ENCODE assay signal across 19 mouse cellular contexts in genomic region chr2:82572099-82572498, GRCm38 (mm10).
DNase-seq lines count a peak whose midpoint lies in the region; ATAC-seq and TF ChIP-seq lines count a peak whose summit lies in the region.
"Had no signal": no experiment of that assay in that cellular context is flagged by ENCODE, and none has a peak within 500 bp of the region (broad histone marks: within the 10 kb centered on the region; RNA-seq: fewer than 3 reads in every experiment).

No protein-coding gene starts in this region.

- intact Hi-C loops in heart, postnatal 36 days (cut with DNase I) = no loop called here

- 43% methylated on average over 2 of the region's 2 CpGs for WGBS in heart, postnatal 0 days
- WGBS in midbrain, postnatal 0 days = 83% methylated on average over 2 of the region's 2 CpGs
- WGBS in midbrain, embryonic 16.5 days = 79% methylated on average over 2 of the region's 2 CpGs
- WGBS in forebrain, embryonic 14.5 days = 88% methylated on average over 2 of the region's 2 CpGs

- no peak for TF ChIP-seq CTCF in heart, postnatal 0 days (IDR thresholded peaks at IDR 0.05; ENCODE audit: low read depth)
- TF ChIP-seq CTCF in midbrain, postnatal 0 days (IDR thresholded peaks at IDR 0.05) = no peak
- TF ChIP-seq CTCF in brain, embryonic 14.5 days (IDR thresholded peaks at IDR 0.05; ENCODE audit: borderline replicate concordance, extremely low read depth, insufficient read depth, insufficient read length) = no peak

- H3K9ac ChIP-seq in heart, postnatal 0 days (replicated peaks; ENCODE audit: low read depth, low read length) = no peak overlapping the region
- H3K9ac ChIP-seq in midbrain, postnatal 0 days (replicated peaks; ENCODE audit: low read length, poor library complexity, severe bottlenecking) = no peak overlapping the region
- no peak overlapping the region for H3K9ac ChIP-seq in midbrain, embryonic 16.5 days (ENCODE audit: low read depth, low read length)
- no peak overlapping the region for H3K9ac ChIP-seq in forebrain, embryonic 14.5 days (ENCODE audit: low read length)
- H3K9ac ChIP-seq: embryonic facial prominence, embryonic 15.5 days; limb, embryonic 12.5 days; liver, postnatal 0 days; neural tube, embryonic 13.5 days; stomach, embryonic 15.5 days had no signal

- no peaks in the 10 kb centered on the region for H3K27me3 ChIP-seq in heart, postnatal 0 days (ENCODE audit: control insufficient read depth, insufficient read depth, low read length)
- H3K27me3 ChIP-seq in midbrain, postnatal 0 days (ENCODE audit: insufficient read depth, low read length) = no peaks in the 10 kb centered on the region
- no peaks in the 10 kb centered on the region for H3K27me3 ChIP-seq in midbrain, embryonic 16.5 days (ENCODE audit: control insufficient read depth, insufficient read depth, low read depth, low read length)
- no peaks in the 10 kb centered on the region for H3K27me3 ChIP-seq in forebrain, embryonic 14.5 days (replicated peaks; ENCODE audit: control insufficient read depth, insufficient read depth, low read length)
- H3K27me3 ChIP-seq: embryonic facial prominence, embryonic 15.5 days; limb, embryonic 12.5 days; neural tube, embryonic 13.5 days; stomach, embryonic 15.5 days had no signal

- no peak for TF ChIP-seq EP300 in heart, postnatal 0 days (IDR thresholded peaks at IDR 0.05; ENCODE audit: low read depth)

- peak; percentile 10 for DNase-seq in heart, postnatal 0 days (ENCODE audit: low spot score)
- DNase-seq in heart, postnatal 36 days = no peak
- DNase-seq in midbrain, postnatal 0 days (ENCODE audit: low spot score) = peak; percentile 29
- DNase-seq in brain, embryonic 14.5 days (ENCODE audit: low read depth) = peak; percentile 19
- no peak for DNase-seq in neural tube, embryonic 10.5 days (ENCODE audit: extremely low spot score, low spot score)
- no peak for DNase-seq in forebrain, embryonic 14.5 days (ENCODE audit: low spot score)
- DNase-seq: kidney, adult 2 months; kidney, postnatal 10 days; liver, postnatal 0 days; thymus, postnatal 25 days had no signal

- peak; percentile 51; the same call in 1 of the 2 replicates for ATAC-seq in heart, postnatal 0 days (ENCODE audit: insufficient read depth, low read depth)
- ATAC-seq in midbrain, postnatal 0 days (ENCODE audit: low FRiP score) = no peak
- ATAC-seq in midbrain, embryonic 16.5 days = no peak
- ATAC-seq in forebrain, embryonic 14.5 days = no peak
- ATAC-seq: forebrain, embryonic 16.5 days; liver, postnatal 0 days; lung, postnatal 0 days had no signal

- H3K4me2 ChIP-seq in heart, postnatal 0 days (ENCODE audit: low read depth, low read length) = no peak overlapping the region
- no peak overlapping the region for H3K4me2 ChIP-seq in midbrain, postnatal 0 days (ENCODE audit: low read depth, low read length, poor library complexity, severe bottlenecking)
- H3K4me2 ChIP-seq in midbrain, embryonic 16.5 days (ENCODE audit: low read length) = no peak overlapping the region
- H3K4me2 ChIP-seq in forebrain, embryonic 14.5 days (ENCODE audit: low read length) = no peak overlapping the region
- H3K4me2 ChIP-seq: embryonic facial prominence, embryonic 15.5 days; limb, embryonic 12.5 days; liver, embryonic 11.5 days; neural tube, embryonic 13.5 days; stomach, embryonic 15.5 days had no signal

- H3K4me1 ChIP-seq in heart, postnatal 0 days (ENCODE audit: control insufficient read depth, insufficient read depth) = no peaks in the 10 kb centered on the region
- H3K4me1 ChIP-seq in midbrain, postnatal 0 days (ENCODE audit: insufficient read depth, low read length) = no peaks in the 10 kb centered on the region
- H3K4me1 ChIP-seq in midbrain, embryonic 16.5 days (ENCODE audit: control insufficient read depth, insufficient read depth, low read length) = no peaks in the 10 kb centered on the region
- no peaks in the 10 kb centered on the region for H3K4me1 ChIP-seq in forebrain, embryonic 14.5 days (ENCODE audit: control insufficient read depth, insufficient read depth, low read length)
- H3K4me1 ChIP-seq: embryonic facial prominence, embryonic 15.5 days; limb, embryonic 12.5 days; neural tube, embryonic 13.5 days; stomach, embryonic 15.5 days had no signal

- no peak for TF ChIP-seq POLR2A in brain, embryonic 14.5 days (IDR thresholded peaks at IDR 0.05; ENCODE audit: borderline replicate concordance, extremely low read depth, insufficient read depth, insufficient read length, poor library complexity, severe bottlenecking)

- H3K27ac ChIP-seq in heart, postnatal 0 days (ENCODE audit: low read depth) = no peak overlapping the region
- H3K27ac ChIP-seq in midbrain, postnatal 0 days (ENCODE audit: low read depth, low read length) = no peak overlapping the region
- no peak overlapping the region for H3K27ac ChIP-seq in midbrain, embryonic 16.5 days (ENCODE audit: low read length)
- no peak overlapping the region for H3K27ac ChIP-seq in forebrain, embryonic 14.5 days (ENCODE audit: low read depth, low read length)
- H3K27ac ChIP-seq: embryonic facial prominence, embryonic 15.5 days; limb, embryonic 12.5 days; macrophage; neural tube, embryonic 13.5 days; stomach, embryonic 15.5 days had no signal

- H3K9me3 ChIP-seq in heart, postnatal 0 days (replicated peaks; ENCODE audit: control insufficient read depth, low read length) = no peaks in the 10 kb centered on the region
- no peaks in the 10 kb centered on the region for H3K9me3 ChIP-seq in midbrain, postnatal 0 days (ENCODE audit: low read length)
- no peaks in the 10 kb centered on the region for H3K9me3 ChIP-seq in midbrain, embryonic 16.5 days (replicated peaks; ENCODE audit: control insufficient read depth, low read length, poor library complexity, severe bottlenecking)
- no peaks in the 10 kb centered on the region for H3K9me3 ChIP-seq in forebrain, embryonic 14.5 days (replicated peaks; ENCODE audit: control insufficient read depth, low read length)
- H3K9me3 ChIP-seq: embryonic facial prominence, embryonic 15.5 days; limb, embryonic 12.5 days; neural tube, embryonic 13.5 days; stomach, embryonic 15.5 days had no signal

- no peak overlapping the region for H3K4me3 ChIP-seq in heart, postnatal 0 days (ENCODE audit: low read depth, low read length)
- no peak overlapping the region for H3K4me3 ChIP-seq in midbrain, postnatal 0 days (ENCODE audit: low read depth, low read length)
- no peak overlapping the region for H3K4me3 ChIP-seq in midbrain, embryonic 16.5 days (ENCODE audit: low read depth, low read length)
- no peak overlapping the region for H3K4me3 ChIP-seq in forebrain, embryonic 14.5 days (ENCODE audit: low read depth, low read length)
- H3K4me3 ChIP-seq: embryonic facial prominence, embryonic 15.5 days; limb, embryonic 12.5 days; neural tube, embryonic 13.5 days; stomach, embryonic 15.5 days had no signal

- no peaks in the 10 kb centered on the region for H3K36me3 ChIP-seq in heart, postnatal 0 days (replicated peaks; ENCODE audit: control insufficient read depth, insufficient read depth, low read length)
- no peaks in the 10 kb centered on the region for H3K36me3 ChIP-seq in midbrain, postnatal 0 days (ENCODE audit: insufficient read depth, low read length)
- H3K36me3 ChIP-seq in midbrain, embryonic 16.5 days (ENCODE audit: control insufficient read depth, insufficient read depth, low read length) = no peaks in the 10 kb centered on the region
- H3K36me3 ChIP-seq in forebrain, embryonic 14.5 days (ENCODE audit: control insufficient read depth, insufficient read depth, low read length) = no peaks in the 10 kb centered on the region
- H3K36me3 ChIP-seq: embryonic facial prominence, embryonic 15.5 days; limb, embryonic 12.5 days; neural tube, embryonic 13.5 days; stomach, embryonic 15.5 days had no signal

Comparison
In these comparisons a context has a peak if more than half of its experiments do, and no peak if none do; other contexts are left out.
1. DNase-seq: peak in heart, postnatal 0 days (single experiment), midbrain, postnatal 0 days (single experiment) and brain, embryonic 14.5 days (single experiment); none in heart, postnatal 36 days (0 of 2), neural tube, embryonic 10.5 days (single experiment) and forebrain, embryonic 14.5 days (single experiment).